In the genomic region with DNA sequence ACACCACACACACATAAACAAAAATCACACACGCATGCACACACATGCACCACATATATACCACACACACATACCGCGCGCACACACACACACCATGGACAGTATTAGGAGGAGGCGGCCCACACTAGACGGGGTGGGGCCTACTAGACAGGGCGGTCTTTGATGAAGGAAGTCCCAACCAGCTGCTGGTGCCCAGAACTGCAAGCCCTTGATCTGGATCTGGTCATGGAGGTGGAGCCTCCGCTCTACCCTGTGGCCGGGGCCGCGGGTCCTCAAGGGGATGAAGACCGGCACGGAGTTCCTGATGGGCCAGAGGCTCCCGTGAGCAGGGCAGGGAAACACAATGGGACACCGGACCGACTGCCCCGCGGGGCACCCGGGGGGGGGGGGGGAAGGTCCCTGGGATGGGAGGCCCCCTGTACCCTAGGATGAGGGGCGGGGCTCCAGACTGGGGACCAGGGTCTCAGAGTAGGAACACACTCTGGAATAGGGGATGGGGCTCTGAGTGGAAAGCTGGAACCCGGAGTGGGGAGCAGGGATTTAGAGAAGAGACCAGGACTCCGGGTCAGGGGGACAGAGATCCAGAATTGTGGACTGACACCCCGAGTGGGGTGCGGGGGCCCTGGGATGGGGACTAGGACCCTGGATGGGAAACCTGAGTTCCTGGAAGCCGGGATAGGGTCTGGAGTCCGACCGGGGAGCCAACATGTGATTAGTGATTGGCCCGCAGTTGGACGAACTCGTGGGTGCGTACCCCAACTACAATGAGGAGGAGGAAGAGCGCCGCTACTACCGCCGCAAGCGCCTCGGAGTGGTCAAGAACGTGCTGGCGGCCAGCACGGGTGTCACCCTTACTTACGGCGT, we compare ENCODE assay signal across 8 mouse cellular contexts. TPM values are rescaled to one million over a fixed set of nuclear protein-coding genes. Genes with fewer than 3 reads are reported as not detected.
A peak's percentile ranks its signal among the peaks of the same experiment; 100 is the strongest.
DNase-seq lines count a peak whose midpoint lies in the region; ATAC-seq and TF ChIP-seq lines count a peak whose summit lies in the region.

A gene (plus strand): TSS at position 155 of the 864 bp plus-strand sequence.

- peak; percentile 86 for ATAC-seq in intestine, embryonic 15.5 days
- ATAC-seq in limb, embryonic 12.5 days (ENCODE audit: insufficient number of reproducible peaks, insufficient read depth, low FRiP score, low TSS enrichment, low read depth) = peak; percentile 86
- ATAC-seq in midbrain, embryonic 12.5 days (ENCODE audit: low FRiP score, low read depth) = peak; percentile 71

- 0 out of 2 replicates have a peak, but pooled peaks have one; percentile 8 for TF ChIP-seq POLR2A in cortical plate, adult 2 months (IDR thresholded peaks at IDR 0.05; ENCODE audit: extremely low read depth, insufficient read depth, low read length)

- no peak for TF ChIP-seq CTCF in cortical plate, adult 2 months (IDR thresholded peaks at IDR 0.05; ENCODE audit: extremely low read depth, insufficient read depth, low read length)

- no peaks in the 10 kb centered on the region for H3K9me3 ChIP-seq in intestine, embryonic 15.5 days
- no peaks in the 10 kb centered on the region for H3K9me3 ChIP-seq in limb, embryonic 12.5 days
- no peaks in the 10 kb centered on the region for H3K9me3 ChIP-seq in midbrain, embryonic 12.5 days

- peak within 1 kb of the TSS; percentile 94 for H3K4me2 ChIP-seq in intestine, embryonic 15.5 days (replicated peaks)
- peak within 1 kb of the TSS; percentile 87 for H3K4me2 ChIP-seq in limb, embryonic 12.5 days
- H3K4me2 ChIP-seq in midbrain, embryonic 12.5 days (replicated peaks) = peak within 1 kb of the TSS; percentile 76

- peak within 1 kb of the TSS; percentile 59 for H3K9ac ChIP-seq in intestine, embryonic 15.5 days
- peak within 1 kb of the TSS; percentile 56 for H3K9ac ChIP-seq in limb, embryonic 12.5 days (replicated peaks)
- H3K9ac ChIP-seq in midbrain, embryonic 12.5 days (replicated peaks) = peak within 1 kb of the TSS; percentile 50; the same call in 1 of the 2 replicates

- H3K4me3 ChIP-seq in cortical plate, adult 2 months (ENCODE audit: insufficient read depth, low read length) = peak within 1 kb of the TSS; percentile 44
- peak within 1 kb of the TSS; percentile 52 for H3K4me3 ChIP-seq in intestine, embryonic 15.5 days (replicated peaks)
- peak within 1 kb of the TSS; percentile 50 for H3K4me3 ChIP-seq in limb, embryonic 12.5 days (replicated peaks)
- peak within 1 kb of the TSS; percentile 44 for H3K4me3 ChIP-seq in midbrain, embryonic 12.5 days

- H3K36me3 ChIP-seq in intestine, embryonic 15.5 days = no peaks in the 10 kb centered on the region
- no peaks in the 10 kb centered on the region for H3K36me3 ChIP-seq in limb, embryonic 12.5 days
- no peaks in the 10 kb centered on the region for H3K36me3 ChIP-seq in midbrain, embryonic 12.5 days
- no peaks in the 10 kb centered on the region; the same call in 1 of the 2 replicates for H3K36me3 ChIP-seq in splenic B cell, adult 2 months (ENCODE audit: control insufficient read depth, insufficient read depth, low read length, poor library complexity, severe bottlenecking)

- 7% methylated on average over 42 of the region's 42 CpGs for WGBS in intestine, embryonic 15.5 days
- 5% methylated on average over 42 of the region's 42 CpGs for WGBS in limb, embryonic 12.5 days
- WGBS in midbrain, embryonic 12.5 days = 8% methylated on average over 41 of the region's 42 CpGs

- no peak within 1 kb of the TSS for H3K27ac ChIP-seq in cortical plate, adult 2 months (ENCODE audit: insufficient read depth, low read length)
- peak within 1 kb of the TSS; percentile 51 for H3K27ac ChIP-seq in intestine, embryonic 15.5 days
- H3K27ac ChIP-seq in limb, embryonic 12.5 days = no peak within 1 kb of the TSS
- no peak within 1 kb of the TSS for H3K27ac ChIP-seq in midbrain, embryonic 12.5 days (replicated peaks)

- H3K4me1 ChIP-seq in cortical plate, adult 2 months (ENCODE audit: control insufficient read depth, insufficient read depth, low read length) = 0 out of 2 replicates have a peak, but pooled peaks cover 1% of the 10 kb centered on the region
- peaks cover 21% of the 10 kb centered on the region for H3K4me1 ChIP-seq in intestine, embryonic 15.5 days (replicated peaks)
- peaks cover 12% of the 10 kb centered on the region for H3K4me1 ChIP-seq in limb, embryonic 12.5 days (replicated peaks)
- H3K4me1 ChIP-seq in midbrain, embryonic 12.5 days = peaks cover 14% of the 10 kb centered on the region

- H3K27me3 ChIP-seq in intestine, embryonic 15.5 days (replicated peaks) = no peaks in the 10 kb centered on the region
- H3K27me3 ChIP-seq in limb, embryonic 12.5 days = peaks cover 12% of the 10 kb centered on the region; the same call in 1 of the 2 replicates
- H3K27me3 ChIP-seq in midbrain, embryonic 12.5 days = peaks cover 20% of the 10 kb centered on the region
- H3K27me3 ChIP-seq in splenic B cell, adult 2 months (ENCODE audit: control insufficient read depth, insufficient read depth, low read length, poor library complexity, severe bottlenecking) = no peaks in the 10 kb centered on the region

- peak; percentile 67 for DNase-seq in layer of hippocampus, adult 11-12 months (ENCODE audit: low spot score)
- no peak for DNase-seq in layer of hippocampus, adult 9-10 months (ENCODE audit: low spot score)
- no peak for DNase-seq in gonadal fat pad, adult 2 months (ENCODE audit: low read depth)
- peak; percentile 84 for DNase-seq in splenic B cell, adult 2 months (ENCODE audit: low read depth, low spot score)

RNA-seq across cellular contexts. Expression of the gene that starts here (rescaled TPM):
- 33.5 and 36.5 TPM in 2 replicates for polyA plus RNA-seq in cortical plate, adult 2 months (2012; rRNA removed)
- 93.7 TPM in 2 replicates for polyA plus RNA-seq in gonadal fat pad, adult 2 months (2012; rRNA removed)
- polyA plus RNA-seq in intestine, embryonic 15.5 days (2015; fragmentation: Nextera tagmentation; extraction: Ambion mirVana) = 20.2 and 21.8 TPM in 2 replicates
- 11.7 and 12.1 TPM in 2 replicates for polyA plus RNA-seq in limb, embryonic 12.5 days (2016; fragmentation: Nextera tagmentation; extraction: Ambion mirVana)
- polyA plus RNA-seq in midbrain, embryonic 12.5 days (2016; fragmentation: Nextera tagmentation; extraction: Ambion mirVana) = 8.5 and 10.4 TPM in 2 replicates

Comparison
In these comparisons a context has a peak if more than half of its experiments do, and no peak if none do; other contexts are left out.
1. DNase-seq: peak in layer of hippocampus, adult 11-12 months (single experiment) and splenic B cell, adult 2 months (single experiment); none in layer of hippocampus, adult 9-10 months (single experiment) and gonadal fat pad, adult 2 months (single experiment).
2. Peak in every context shown above with its lines, with median percentiles within 50 percentile points of each other: H3K4me3 ChIP-seq, ATAC-seq, H3K4me2 ChIP-seq and H3K9ac ChIP-seq.